Mouse (Mus musculus) T-cell, adult 2 months (primary cell): ENCODE data around the gene Polr2g.

Source experiments
- DNase-seq: peaks from one replicate; pipeline ENCODE4 v3.0.0; 2022; ENCODE audit warnings: low spot score

The Polr2g gene

DNA sequence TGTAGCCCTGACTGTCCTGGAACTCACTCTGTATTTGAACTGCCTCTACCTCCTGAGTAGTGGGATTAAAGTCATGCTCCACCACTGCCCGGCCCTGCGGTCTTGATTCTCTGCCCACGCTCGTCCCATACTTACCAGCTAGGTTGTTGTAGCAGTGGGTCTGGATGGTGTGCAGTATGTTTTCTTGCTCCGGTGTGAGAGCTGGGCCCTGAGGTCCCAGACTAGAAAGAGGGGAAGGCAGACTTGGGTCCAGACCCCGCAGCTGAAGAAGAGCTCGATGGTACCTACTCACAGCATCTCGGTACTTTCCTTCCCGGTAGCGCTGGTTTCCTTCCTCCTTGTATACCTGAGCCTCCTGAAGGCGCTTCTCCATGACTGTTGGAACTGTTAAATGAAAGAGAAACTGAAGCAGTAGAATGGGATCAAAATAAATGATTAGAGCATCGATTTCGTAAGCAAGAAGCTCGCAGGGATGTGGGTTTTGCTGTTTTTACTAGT lies 20.0 kb upstream of the Polr2g start:
- DNase-seq: no peak

DNA sequence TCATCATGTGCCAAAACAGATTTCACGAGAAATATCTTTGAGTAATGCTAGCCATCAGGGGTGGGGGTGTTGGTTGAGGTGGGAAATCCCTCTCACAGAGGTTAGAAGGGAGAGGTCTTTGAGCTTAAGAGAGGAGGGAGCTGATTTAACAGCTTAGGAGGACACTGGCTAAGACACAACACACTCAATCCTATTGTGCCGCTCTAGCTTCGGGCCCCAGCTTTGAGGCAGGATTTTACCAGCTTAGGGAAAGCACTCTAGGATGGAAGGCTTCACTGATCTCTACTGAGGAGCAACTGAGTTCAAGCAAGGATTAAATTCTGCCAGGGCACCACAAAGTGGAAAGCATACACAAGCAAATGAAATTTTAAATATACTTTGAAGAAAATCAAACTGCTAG lies 18.6 kb upstream of the Polr2g start:
- DNase-seq: no peak

DNA sequence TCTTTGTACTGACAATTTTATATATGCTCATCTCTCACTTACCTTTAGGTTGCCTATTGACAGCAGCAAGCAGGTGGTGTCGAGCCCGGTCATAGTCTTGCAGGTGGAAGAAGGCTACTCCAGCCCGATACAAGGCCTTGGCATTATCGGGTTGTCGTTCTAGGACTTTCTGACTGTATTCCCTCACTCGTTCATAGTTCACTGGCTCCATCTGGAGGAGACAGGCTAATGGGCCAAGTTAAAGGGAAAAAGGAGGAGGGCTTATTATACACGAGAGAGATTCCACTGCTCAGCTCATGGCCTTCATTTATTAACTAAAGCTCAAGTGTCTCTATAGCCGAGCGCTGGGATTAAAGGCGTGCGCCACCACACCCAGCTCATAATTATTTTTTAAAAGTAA lies 17.4 kb upstream of the Polr2g start:
- no peak for DNase-seq

DNA sequence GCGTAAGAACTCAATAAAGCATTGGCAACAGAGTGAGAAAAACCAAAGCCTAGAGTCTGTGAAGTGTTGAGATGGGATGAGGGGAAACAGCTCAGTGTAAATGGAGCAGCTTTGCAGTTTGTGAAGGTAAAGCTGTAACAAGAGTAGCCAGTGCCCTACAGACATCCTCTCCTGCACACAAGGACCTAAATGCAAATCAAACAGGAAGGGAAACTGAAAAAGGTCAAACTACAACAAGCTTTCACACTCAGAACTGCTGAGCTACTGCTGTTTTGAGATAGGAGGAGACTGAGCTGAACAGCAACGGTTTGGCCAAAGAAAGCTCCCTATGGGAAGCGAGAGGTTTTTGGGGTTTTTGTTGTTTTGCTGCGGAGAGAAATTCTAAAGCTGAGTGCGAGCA lies 8.4 kb upstream of the Polr2g start:
- DNase-seq: no peak

DNA sequence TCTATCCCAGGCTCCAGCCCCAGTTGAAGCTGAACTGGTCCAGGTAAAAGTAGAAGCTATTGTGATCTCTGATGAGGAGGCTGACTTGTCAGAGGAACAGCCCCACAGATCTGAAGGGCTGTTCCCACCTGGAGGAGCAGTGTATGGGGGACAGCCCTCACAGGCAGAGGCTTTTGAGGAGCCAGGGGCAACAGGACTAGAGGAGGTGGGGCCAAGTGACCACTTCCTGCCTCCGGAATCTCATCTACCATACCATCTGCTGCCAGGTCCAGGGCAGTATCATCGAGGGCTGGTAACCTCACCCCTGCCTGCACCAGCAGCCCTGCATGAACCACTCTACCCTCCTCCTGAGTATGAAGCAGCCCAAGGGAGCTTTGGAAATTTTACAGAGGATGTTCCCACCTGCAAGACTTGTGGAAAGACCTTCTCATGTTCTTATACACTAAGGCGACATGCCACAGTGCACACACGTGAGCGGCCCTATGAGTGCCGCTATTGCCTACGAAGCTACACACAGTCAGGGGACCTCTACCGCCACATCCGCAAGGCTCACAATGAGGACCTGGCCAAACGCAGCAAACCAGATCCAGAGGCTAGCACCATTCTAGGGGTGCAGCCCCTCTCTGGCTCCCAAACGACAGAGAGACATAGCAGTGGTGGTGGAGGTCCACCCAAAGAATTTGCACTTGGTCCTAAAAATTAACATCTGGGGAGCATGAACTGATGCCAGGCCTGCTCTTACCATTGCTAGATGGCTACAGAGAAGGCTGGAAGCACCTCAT lies 5.7 kb upstream of the Polr2g start:
- no peak for DNase-seq

DNA sequence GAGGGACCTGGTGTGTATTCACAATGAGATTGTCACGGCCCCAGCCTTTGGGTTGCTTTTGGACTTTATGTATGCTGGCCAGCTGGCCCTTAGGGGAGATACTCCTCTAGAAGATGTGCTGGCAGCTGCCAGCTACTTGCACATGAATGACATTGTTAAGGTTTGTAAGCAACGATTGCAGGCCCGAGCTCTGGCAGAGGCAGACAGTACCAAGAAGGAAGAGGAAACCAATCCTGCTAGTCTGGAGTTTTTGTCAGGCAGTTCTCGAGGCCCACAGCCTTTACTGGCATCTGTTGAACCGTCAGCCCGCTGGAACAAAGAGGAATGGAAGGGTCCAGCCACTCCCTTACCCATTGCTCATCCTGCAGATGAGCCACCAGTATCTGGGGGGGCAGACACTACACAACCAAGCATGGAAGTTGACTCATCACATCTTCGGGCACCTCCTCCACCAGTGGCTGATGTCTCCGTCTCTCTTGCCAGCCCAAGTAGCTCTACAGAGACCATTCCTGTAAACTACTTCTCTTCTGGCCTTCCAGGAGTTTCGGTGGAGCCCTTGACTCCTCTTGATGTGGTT lies 4.9 kb upstream of the Polr2g start:
- DNase-seq: no peak

DNA sequence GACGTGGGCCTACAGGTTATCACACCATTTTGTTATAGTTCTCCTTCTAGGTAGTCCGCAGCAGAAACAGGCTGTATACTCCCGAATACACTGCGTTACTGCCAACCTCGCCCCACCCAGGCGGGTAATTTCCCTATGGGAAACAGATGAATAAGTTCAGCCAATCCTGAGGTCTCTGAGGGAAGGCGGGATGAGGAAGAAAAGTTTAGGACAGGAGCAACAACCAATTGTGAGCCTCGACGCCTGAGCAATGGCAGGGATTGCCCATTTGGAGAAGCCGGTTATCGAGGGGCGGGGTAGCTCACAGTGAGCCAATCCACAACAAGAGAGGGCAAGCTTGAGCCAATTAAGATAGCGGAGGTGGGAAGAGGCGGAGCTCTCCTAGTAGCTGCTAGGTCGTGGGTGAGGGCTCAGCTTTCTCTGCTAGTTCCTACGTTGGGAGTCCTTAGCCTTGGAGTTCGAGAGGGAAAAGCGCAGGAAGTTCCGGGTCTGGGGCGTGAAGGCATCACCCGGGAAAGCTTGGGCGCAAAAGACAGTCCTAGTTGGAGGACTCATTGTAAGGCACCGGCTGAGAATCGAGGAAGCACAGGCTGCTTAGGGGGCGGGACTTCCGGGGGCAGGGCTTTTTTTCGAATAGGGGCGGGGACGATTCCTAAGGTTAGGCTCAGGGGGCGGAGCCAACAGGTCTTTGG lies 3.9 kb upstream of the Polr2g start, which contains the start of gene Zbtb3:
Gene Zbtb3, plus strand, starts transcription at position 426 of the 692 bp plus-strand sequence.
- DNase-seq: peak; percentile 94

DNA sequence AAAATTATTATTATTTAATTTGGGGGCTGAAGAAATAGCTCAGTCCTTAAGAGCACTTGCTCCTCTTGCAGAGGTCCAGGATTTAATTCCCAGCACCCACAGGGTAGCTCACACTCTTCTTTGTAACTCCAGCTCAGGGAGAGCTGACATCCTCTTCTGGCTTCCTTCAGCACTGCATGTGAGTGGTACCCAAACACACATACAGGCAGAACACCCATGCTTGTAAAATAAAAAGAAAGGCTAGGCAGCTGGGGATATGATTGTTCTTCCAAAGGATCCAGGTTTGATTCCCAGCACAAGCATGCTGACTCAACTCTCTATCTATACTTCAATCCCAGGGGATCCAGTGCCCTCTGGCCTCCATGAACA lies 554 bp upstream of the Polr2g start:
- no peak for DNase-seq

- no peak for DNase-seq
Observed at GRCm38 (mm10) chr19:8790171-8790570, 8.2 kb downstream of the Polr2g start.

GRCm38 (mm10) chr19:8789171-8789570 lies 9.2 kb downstream of the Polr2g start:
- DNase-seq: no peak

GRCm38 (mm10) chr19:8788521-8788920 lies 9.9 kb downstream of the Polr2g start:
- DNase-seq: no peak

DNA sequence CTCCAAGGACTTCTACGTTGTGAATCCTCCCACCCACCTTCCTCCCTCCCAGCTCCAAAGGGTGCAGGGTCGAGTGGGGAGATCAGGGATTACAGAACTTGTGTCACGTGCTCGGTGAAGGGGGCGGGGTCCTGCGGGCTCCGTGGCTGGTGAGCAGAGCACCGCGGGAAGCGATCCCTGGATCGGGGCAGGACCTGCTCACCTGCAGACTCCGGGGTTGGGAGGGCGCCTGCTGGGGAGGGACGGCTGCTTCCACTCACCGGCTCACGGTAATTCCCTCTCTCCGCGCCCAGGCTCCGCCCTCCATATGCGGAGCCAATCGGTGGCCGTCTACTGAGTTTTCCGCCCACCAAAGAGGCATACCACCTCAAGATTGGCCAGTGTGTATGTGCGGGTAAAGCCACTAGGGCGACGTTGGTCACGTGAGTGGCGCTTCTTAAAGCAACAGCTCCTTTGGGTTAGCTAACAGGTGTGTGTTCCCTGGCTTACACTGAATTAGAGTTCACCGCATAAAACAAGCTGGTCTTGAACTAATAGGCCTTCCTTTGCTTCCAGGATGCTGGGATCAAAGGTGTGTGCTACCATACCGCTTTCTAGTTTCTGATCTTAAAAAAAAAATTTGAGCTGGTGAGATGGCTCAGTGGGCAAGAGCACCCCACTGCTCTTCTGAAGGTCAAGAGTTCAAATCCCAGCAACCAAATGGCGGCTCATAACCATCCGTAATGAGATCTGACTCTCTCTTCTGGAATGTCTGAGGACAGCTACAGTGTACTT lies 12.2 kb downstream of the Polr2g start, which contains the start of gene Taf6l:
Gene Taf6l, minus strand, starts transcription at position 410 of the 774 bp plus-strand sequence.
- peak; percentile 93 for DNase-seq

DNA sequence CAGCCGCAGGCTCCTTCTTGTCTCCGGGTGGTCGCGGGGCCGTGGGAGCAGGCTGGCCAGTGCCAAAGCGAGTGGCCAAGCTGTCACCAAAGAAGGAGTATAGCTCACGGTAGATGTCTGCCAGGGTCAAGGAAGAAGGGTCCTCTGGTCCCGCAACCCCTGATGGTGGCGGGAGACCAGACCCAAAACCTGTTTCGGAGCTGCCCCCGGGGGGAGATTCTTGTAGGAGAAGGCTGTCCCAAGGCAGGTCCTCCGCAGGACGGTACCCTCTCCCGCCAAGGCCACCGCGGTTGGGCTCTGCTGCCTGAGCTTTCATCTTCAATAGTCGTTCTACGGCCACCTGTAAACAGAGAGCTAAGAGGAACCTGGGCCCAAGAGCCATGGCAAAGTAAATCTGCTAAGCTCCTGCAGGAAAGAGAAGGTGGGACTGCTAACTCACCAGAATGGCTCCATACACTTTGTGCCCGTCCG lies 23.4 kb downstream of the Polr2g start:
- DNase-seq: no peak

- peak; percentile 96 for DNase-seq
Observed at GRCm38 (mm10) chr19:8774086-8774835, 24.1 kb downstream of the Polr2g start, which contains the start of gene Tmem179b. Tmem179b (minus strand) TSS chr19:8774467.

DNA sequence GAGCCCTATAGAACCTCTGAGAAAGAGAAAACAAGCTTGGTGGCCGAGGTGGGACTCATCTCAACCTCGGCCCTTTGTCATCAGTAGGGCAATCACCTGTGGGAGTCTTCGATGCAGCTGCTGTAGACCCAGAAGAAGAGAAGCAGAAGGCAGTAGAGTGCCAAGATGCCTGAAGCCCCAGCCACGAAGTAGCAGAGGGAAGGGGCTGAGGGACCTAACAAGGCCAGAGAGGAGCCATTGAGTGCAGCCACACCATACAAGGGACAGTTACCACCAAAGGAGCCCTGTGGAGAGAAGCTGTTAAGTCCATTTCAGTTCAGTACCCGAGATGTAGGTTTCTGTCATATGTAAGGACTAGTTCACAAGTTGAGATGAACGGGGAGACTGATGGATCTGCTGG lies 25.0 kb downstream of the Polr2g start:
- no peak for DNase-seq

GRCm38 (mm10) chr19:8772996-8773395 lies 25.4 kb downstream of the Polr2g start:
- no peak for DNase-seq

GRCm38 (mm10) chr19:8770567-8771270 lies 27.7 kb downstream of the Polr2g start, which contains the start of gene Tmem223:
Tmem223 (plus strand) TSS chr19:8770996.
- DNase-seq: peak; percentile 87

DNA sequence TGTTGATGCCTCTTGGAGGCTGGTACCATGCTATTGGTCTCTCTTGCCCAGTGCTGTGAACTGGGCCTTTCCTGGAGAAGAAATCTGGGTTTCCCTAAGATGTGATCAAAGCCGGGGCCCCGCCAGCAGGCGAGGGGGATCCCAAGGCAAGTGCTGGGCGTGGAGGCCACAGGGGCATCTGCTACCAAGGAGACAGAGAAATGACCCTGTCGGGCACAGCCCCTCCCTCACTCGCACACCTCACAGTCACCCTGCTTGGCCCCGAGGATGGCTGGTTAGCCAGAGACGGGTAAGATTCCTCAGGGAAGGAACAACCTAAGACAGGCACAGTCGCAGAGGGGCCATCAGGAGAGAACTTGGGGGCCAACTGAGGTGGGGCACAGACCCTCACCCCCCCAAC lies 32.8 kb downstream of the Polr2g start:
- no peak for DNase-seq

GRCm38 (mm10) chr19:8763276-8763675 lies 35.1 kb downstream of the Polr2g start:
- no peak for DNase-seq

- peak; percentile 33 for DNase-seq
Observed at GRCm38 (mm10) chr19:8760757-8761156, 37.6 kb downstream of the Polr2g start.
